Mouse (Mus musculus) testis, postnatal 10 days (tissue): Measurements from ENCODE around the gene Oxa1l.
A peak's percentile ranks its signal among the peaks of the same experiment; 100 is the strongest.
"Not testable (repeated sequence)": the region's sequence is repeated elsewhere in the genome, so short reads cannot be mapped to it uniquely, and the experiment has no call there.

Source experiments
- DNase-seq: peaks from one replicate; pipeline ENCODE4 v3.0.0; 2021; ENCODE audit warnings: low spot score

Gene Oxa1l

GRCm38 (mm10) chr14:54360577-54361340, at the start of gene Oxa1l:
Gene Oxa1l, plus strand, starts transcription at chr14:54360834.
- DNase-seq = peak; percentile 98

GRCm38 (mm10) chr14:54311763-54312162, 48.9 kb upstream of the Oxa1l start:
- no peak for DNase-seq

GRCm38 (mm10) chr14:54321556-54322376, 38.9 kb upstream of the Oxa1l start:
- DNase-seq = no peak

GRCm38 (mm10) chr14:54324486-54324885, 36.1 kb upstream of the Oxa1l start:
- DNase-seq = no peak

- DNase-seq = no peak
Measured at GRCm38 (mm10) chr14:54328548-54328947, 32.1 kb upstream of the Oxa1l start.

GRCm38 (mm10) chr14:54329201-54329600, 31.4 kb upstream of the Oxa1l start:
- DNase-seq = peak; percentile 54

- no peak for DNase-seq
Measured at GRCm38 (mm10) chr14:54331178-54331577, 29.5 kb upstream of the Oxa1l start.

- no peak for DNase-seq
Measured at GRCm38 (mm10) chr14:54332176-54333074, 28.2 kb upstream of the Oxa1l start.

GRCm38 (mm10) chr14:54333452-54334189, 27.0 kb upstream of the Oxa1l start:
- DNase-seq = peak; percentile 81

GRCm38 (mm10) chr14:54340836-54341235, 19.8 kb upstream of the Oxa1l start:
- DNase-seq = no peak

- DNase-seq = not testable (repeated sequence)
Measured at GRCm38 (mm10) chr14:54341807-54342206, 18.8 kb upstream of the Oxa1l start.

GRCm38 (mm10) chr14:54350773-54351541, 9.7 kb upstream of the Oxa1l start:
- not testable (repeated sequence) for DNase-seq

- no peak for DNase-seq
Measured at GRCm38 (mm10) chr14:54352314-54352713, 8.3 kb upstream of the Oxa1l start.

- no peak for DNase-seq
Measured at GRCm38 (mm10) chr14:54354406-54354805, 6.2 kb upstream of the Oxa1l start.

- DNase-seq = peak; percentile 37
Measured at GRCm38 (mm10) chr14:54363156-54363555, 2.5 kb downstream of the Oxa1l start.

GRCm38 (mm10) chr14:54365026-54365645, 4.5 kb downstream of the Oxa1l start:
- DNase-seq = no peak

- no peak for DNase-seq
Measured at GRCm38 (mm10) chr14:54366581-54366980, 5.9 kb downstream of the Oxa1l start.

GRCm38 (mm10) chr14:54367429-54368060, 6.9 kb downstream of the Oxa1l start:
- peak; percentile 55 for DNase-seq

GRCm38 (mm10) chr14:54369372-54369771, 8.7 kb downstream of the Oxa1l start:
- no peak for DNase-seq

GRCm38 (mm10) chr14:54370595-54370994, 10.0 kb downstream of the Oxa1l start:
- DNase-seq = no peak
